Mouse (Mus musculus) activated CD4-positive, CD25-positive, alpha-beta regulatory T cell, adult 4 months (primary cell): ENCODE data around the gene Vmn1r215. TPM values are rescaled to one million over a fixed set of nuclear protein-coding genes. Genes with fewer than 3 reads are reported as not detected.
"Not testable (repeated sequence)": the region's sequence is repeated elsewhere in the genome, so short reads cannot be mapped to it uniquely, and the experiment has no call there.

Experiments used
- ATAC-seq: one replicate; pipeline ENCODE4 v1.8.0; 2017
- polyA plus RNA-seq, 2 experiments: library from polyadenylated mRNA; unstranded; fragments of 100-300 nt; shearing (Covaris generic); gene quantifications; one replicate each; pipeline ENCODE4 v1.2.1; 2017

Gene Vmn1r215
- not detected for polyA plus RNA-seq

GRCm38 (mm10) chr13:23067725-23068124 lies at the start of gene Vmn1r215:
Gene Vmn1r215, plus strand, starts transcription at chr13:23068025.
- ATAC-seq, result no peak

GRCm38 (mm10) chr13:23018158-23018557 lies 49.7 kb upstream of the Vmn1r215 start:
- no peak for ATAC-seq

GRCm38 (mm10) chr13:23024812-23025211 lies 43.0 kb upstream of the Vmn1r215 start:
- ATAC-seq, result no peak

- ATAC-seq, result no peak
Measured at GRCm38 (mm10) chr13:23030118-23030517, 37.7 kb upstream of the Vmn1r215 start, which contains the start of gene Vmn1r214. Gene Vmn1r214, plus strand, starts transcription at chr13:23030418.

GRCm38 (mm10) chr13:23057778-23058177 lies 10.0 kb upstream of the Vmn1r215 start:
- no peak for ATAC-seq

DNA sequence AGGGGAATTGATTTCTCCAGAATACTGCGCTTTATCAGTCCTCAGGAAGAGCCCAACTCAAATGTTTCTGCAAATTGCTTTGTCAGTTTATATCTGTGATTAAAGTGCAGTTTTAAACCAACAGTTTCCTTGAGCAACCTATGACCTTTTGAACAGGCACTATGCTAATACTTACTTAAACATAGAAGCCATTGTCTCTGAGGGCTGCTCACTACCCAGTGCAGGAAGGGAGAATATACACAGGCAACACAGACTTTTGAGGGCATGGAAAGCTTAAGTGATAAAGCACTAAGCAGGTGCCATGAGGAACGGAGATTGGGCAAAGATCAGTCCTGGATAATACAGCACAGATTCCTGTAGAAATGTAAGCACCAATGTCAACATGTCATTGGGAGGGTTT lies 1.5 kb downstream of the Vmn1r215 start:
- ATAC-seq, result no peak

GRCm38 (mm10) chr13:23094386-23094785 lies 26.6 kb downstream of the Vmn1r215 start:
- ATAC-seq, result no peak

GRCm38 (mm10) chr13:23118126-23118525 lies 50.3 kb downstream of the Vmn1r215 start, which contains the start of gene Vmn1r217:
Gene Vmn1r217, minus strand, starts transcription at chr13:23118226.
- ATAC-seq, result not testable (repeated sequence)

DNA sequence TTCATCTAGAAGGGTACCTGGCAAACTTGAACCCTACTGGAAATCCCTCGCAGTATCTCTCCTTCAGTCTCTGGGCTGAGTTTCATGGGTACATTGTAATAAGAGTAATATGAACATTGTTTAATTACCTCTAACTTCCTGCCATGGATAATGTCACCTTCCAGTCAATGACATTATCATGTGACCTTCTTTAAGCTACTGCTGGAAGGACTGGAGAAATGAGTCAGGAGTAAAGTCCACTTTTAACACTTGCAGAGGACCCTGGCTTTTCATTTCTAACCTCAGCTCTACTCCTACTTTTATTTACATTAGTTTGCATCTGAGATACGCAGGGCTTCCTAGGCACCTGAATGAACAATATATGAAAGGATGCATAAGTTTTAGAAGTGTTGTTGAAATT lies 52.8 kb downstream of the Vmn1r215 start:
- ATAC-seq, result no peak

Other genes starting within 250 kb of the Vmn1r215 start
- not detected for gene Vmn1r210, start 236.7 kb upstream of the Vmn1r215 start, polyA plus RNA-seq
- gene Vmn1r211, start 210.5 kb upstream of the Vmn1r215 start, polyA plus RNA-seq, result not detected
- gene Vmn1r212, start 183.8 kb upstream of the Vmn1r215 start, polyA plus RNA-seq, result not detected
- gene Vmn1r213, start 60.4 kb upstream of the Vmn1r215 start, polyA plus RNA-seq, result not detected
- under 1 TPM in 1 of 2 experiments, not detected in 1; 0.45 TPM for gene Vmn1r214, start 37.6 kb upstream of the Vmn1r215 start, polyA plus RNA-seq
- not detected for gene Vmn1r217, start 50.2 kb downstream of the Vmn1r215 start, polyA plus RNA-seq
- not detected for gene Vmn1r218, start 65.1 kb downstream of the Vmn1r215 start, polyA plus RNA-seq
- not detected for gene Vmn1r219, start 91.3 kb downstream of the Vmn1r215 start, polyA plus RNA-seq
- gene Vmn1r220, start 120.0 kb downstream of the Vmn1r215 start, polyA plus RNA-seq, result not detected
- gene Vmn1r221, start 146.1 kb downstream of the Vmn1r215 start, polyA plus RNA-seq, result not detected
- gene Vmn1r222, start 167.9 kb downstream of the Vmn1r215 start, polyA plus RNA-seq, result not detected
- gene Vmn1r223, start 179.1 kb downstream of the Vmn1r215 start, polyA plus RNA-seq, result not detected